Mouse (Mus musculus): ENCODE results near the gene Pbx1. TPM values are rescaled to one million over a fixed set of nuclear protein-coding genes. Genes with fewer than 3 reads are reported as not detected.
A peak's percentile ranks its signal among the peaks of the same experiment; 100 is the strongest.

Gene Pbx1
- polyA plus RNA-seq, 1 experiment = 80.6 TPM

- H3K4me3 ChIP-seq (replicated peaks) = no peak overlapping the region
- H3K36me3 ChIP-seq (replicated peaks; ENCODE audit: low read length) = peaks cover 94% of the 10 kb centered on the region
- no peak for TF ChIP-seq GATA1 (IDR thresholded peaks at IDR 0.05; ENCODE audit: borderline replicate concordance, low read length)
- TF ChIP-seq FLI1 (IDR thresholded peaks at IDR 0.05; ENCODE audit: low read length) = no peak
- H3K9me3 ChIP-seq = no peaks in the 10 kb centered on the region
- no peaks in the 10 kb centered on the region for H3K27me3 ChIP-seq (replicated peaks)
- H3K4me1 ChIP-seq = peaks cover 83% of the 10 kb centered on the region
These were observed 40.2 kb downstream of the Pbx1 start for GRCm38 (mm10) chr1:168391617-168392499.

DNA sequence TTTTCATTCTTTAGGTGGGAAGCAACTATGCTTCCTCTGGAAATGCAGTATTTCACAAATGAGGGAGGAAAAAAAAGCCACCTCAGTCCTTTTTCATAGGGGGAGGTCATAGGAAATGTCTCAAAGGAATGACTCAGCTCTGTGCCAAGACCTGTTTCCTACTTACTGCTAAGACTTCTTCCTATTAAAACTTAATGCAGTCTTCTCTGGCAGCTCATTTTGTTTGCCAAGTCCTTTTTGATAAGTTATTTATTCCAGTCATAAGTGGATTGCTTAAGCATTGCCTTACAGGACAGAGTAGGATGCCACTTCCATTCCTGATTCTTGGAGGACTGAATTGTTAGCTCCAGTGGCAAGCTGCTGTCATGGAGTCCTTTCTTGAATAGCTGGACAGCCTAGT is 41.3 kb downstream of the Pbx1 start:
- no peaks in the 10 kb centered on the region for H3K27me3 ChIP-seq (replicated peaks)
- H3K36me3 ChIP-seq (replicated peaks; ENCODE audit: low read length) = peaks cover 94% of the 10 kb centered on the region
- TF ChIP-seq GATA1 (IDR thresholded peaks at IDR 0.05; ENCODE audit: borderline replicate concordance, low read length) = no peak
- no peak for TF ChIP-seq FLI1 (IDR thresholded peaks at IDR 0.05; ENCODE audit: low read length)
- peaks cover 87% of the 10 kb centered on the region for H3K4me1 ChIP-seq
- H3K9me3 ChIP-seq = no peaks in the 10 kb centered on the region
- H3K4me3 ChIP-seq (replicated peaks) = no peak overlapping the region

GRCm38 (mm10) chr1:168386159-168386558 is 45.9 kb downstream of the Pbx1 start:
- no peaks in the 10 kb centered on the region for H3K9me3 ChIP-seq
- H3K4me3 ChIP-seq (replicated peaks) = no peak overlapping the region
- peaks cover 80% of the 10 kb centered on the region for H3K4me1 ChIP-seq
- no peaks in the 10 kb centered on the region for H3K27me3 ChIP-seq (replicated peaks)
- TF ChIP-seq FLI1 (IDR thresholded peaks at IDR 0.05; ENCODE audit: low read length) = no peak
- no peak for TF ChIP-seq GATA1 (IDR thresholded peaks at IDR 0.05; ENCODE audit: borderline replicate concordance, low read length)
- peaks cover 88% of the 10 kb centered on the region for H3K36me3 ChIP-seq (replicated peaks; ENCODE audit: low read length)

- H3K4me1 ChIP-seq = peaks cover 72% of the 10 kb centered on the region
- H3K36me3 ChIP-seq (replicated peaks; ENCODE audit: low read length) = peaks cover 88% of the 10 kb centered on the region
- no peaks in the 10 kb centered on the region for H3K9me3 ChIP-seq
- H3K27me3 ChIP-seq (replicated peaks) = no peaks in the 10 kb centered on the region
- peak overlapping the region; percentile 75 for H3K4me3 ChIP-seq (replicated peaks)
- TF ChIP-seq GATA1 (IDR thresholded peaks at IDR 0.05; ENCODE audit: borderline replicate concordance, low read length) = no peak
- no peak for TF ChIP-seq FLI1 (IDR thresholded peaks at IDR 0.05; ENCODE audit: low read length)
These were observed 47.5 kb downstream of the Pbx1 start for GRCm38 (mm10) chr1:168384594-168384955.

GRCm38 (mm10) chr1:168383832-168384593 is 48.1 kb downstream of the Pbx1 start:
- Histone ChIP-seq H3K27me3 (replicated peaks) (no peaks in the 10 kb centered on the region), H3K9me3 (no peaks in the 10 kb centered on the region), H3K36me3 (replicated peaks; ENCODE audit: low read length) (peaks cover 88% of the 10 kb centered on the region), H3K4me3 (replicated peaks) (peak overlapping the region; percentile 75), H3K4me1 (peaks cover 66% of the 10 kb centered on the region)
- TF ChIP-seq GATA1 (IDR thresholded peaks at IDR 0.05; ENCODE audit: borderline replicate concordance, low read length) = no peak
- no peak for TF ChIP-seq FLI1 (IDR thresholded peaks at IDR 0.05; ENCODE audit: low read length)

GRCm38 (mm10) chr1:168382823-168383157 is 49.3 kb downstream of the Pbx1 start:
- TF ChIP-seq FLI1 (IDR thresholded peaks at IDR 0.05; ENCODE audit: low read length) (no peak), GATA1 (IDR thresholded peaks at IDR 0.05; ENCODE audit: borderline replicate concordance, low read length) (no peak)
- Histone ChIP-seq H3K4me1 (peaks cover 61% of the 10 kb centered on the region), H3K36me3 (replicated peaks; ENCODE audit: low read length) (peaks cover 88% of the 10 kb centered on the region), H3K9me3 (no peaks in the 10 kb centered on the region), H3K4me3 (replicated peaks) (no peak overlapping the region), H3K27me3 (replicated peaks) (no peaks in the 10 kb centered on the region)

DNA sequence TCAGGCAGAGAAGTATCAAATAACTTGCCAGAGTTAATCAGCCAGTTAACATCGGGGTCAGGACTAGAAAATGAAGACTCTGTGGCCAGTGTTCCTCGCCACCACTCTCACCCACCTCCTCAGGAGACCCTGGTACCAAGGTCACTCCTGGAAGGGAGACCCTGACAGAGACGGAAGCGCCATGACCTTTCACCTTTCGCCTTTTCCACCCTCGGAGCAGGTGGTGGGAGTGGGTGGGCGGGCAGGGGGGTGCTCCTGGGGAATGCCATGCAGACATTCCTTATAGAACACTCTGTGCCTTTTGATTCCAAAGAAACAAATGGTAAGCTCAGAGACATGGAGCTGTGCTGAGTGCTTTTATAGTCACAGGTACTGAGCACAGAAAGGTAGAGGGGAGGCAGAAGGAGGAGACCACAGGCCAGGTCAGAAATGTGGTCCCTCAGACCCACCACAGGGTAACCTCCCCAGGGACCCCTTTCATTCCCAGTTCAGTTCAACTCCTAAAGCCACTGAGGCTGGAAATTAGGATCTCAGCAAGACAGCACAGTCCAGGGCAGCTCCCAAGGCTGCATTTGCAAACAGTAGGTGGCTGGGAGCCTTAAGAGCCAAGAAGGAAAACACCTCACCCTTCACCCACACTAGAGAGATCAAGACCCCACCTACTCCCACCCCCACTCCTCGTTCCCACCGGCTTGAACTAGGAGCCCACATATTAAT is 49.8 kb downstream of the Pbx1 start:
- Histone ChIP-seq H3K36me3 (replicated peaks; ENCODE audit: low read length) (peaks cover 89% of the 10 kb centered on the region), H3K9me3 (no peaks in the 10 kb centered on the region), H3K4me1 (peaks cover 63% of the 10 kb centered on the region), H3K27me3 (replicated peaks) (no peaks in the 10 kb centered on the region), H3K4me3 (replicated peaks) (no peak overlapping the region)
- no peak for TF ChIP-seq GATA1 (IDR thresholded peaks at IDR 0.05; ENCODE audit: borderline replicate concordance, low read length)
- no peak for TF ChIP-seq FLI1 (IDR thresholded peaks at IDR 0.05; ENCODE audit: low read length)

DNA sequence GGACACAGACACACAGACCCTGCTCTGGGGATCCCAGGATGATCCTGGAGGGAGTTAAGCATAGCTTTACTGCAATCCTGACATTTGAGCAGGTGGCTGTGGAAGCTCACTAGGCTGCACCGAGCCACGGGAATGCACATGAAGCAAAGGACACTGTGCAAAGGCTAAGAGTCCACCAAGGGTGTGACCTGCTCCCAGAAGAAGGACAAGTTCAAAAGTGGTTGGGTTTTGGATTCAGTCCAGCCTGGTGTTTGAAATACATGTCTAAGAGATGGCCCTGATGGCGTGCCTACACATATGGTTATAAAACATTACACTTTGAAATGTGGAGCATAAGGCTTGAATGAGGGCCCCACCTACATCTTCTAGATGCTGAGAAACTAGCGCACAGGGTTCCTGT is 50.6 kb downstream of the Pbx1 start:
- Histone ChIP-seq H3K4me3 (replicated peaks) (no peak overlapping the region), H3K4me1 (peaks cover 55% of the 10 kb centered on the region), H3K36me3 (replicated peaks; ENCODE audit: low read length) (peaks cover 91% of the 10 kb centered on the region), H3K9me3 (no peaks in the 10 kb centered on the region), H3K27me3 (replicated peaks) (no peaks in the 10 kb centered on the region)
- TF ChIP-seq FLI1 (IDR thresholded peaks at IDR 0.05; ENCODE audit: low read length) = no peak
- TF ChIP-seq GATA1 (IDR thresholded peaks at IDR 0.05; ENCODE audit: borderline replicate concordance, low read length) = no peak

DNA sequence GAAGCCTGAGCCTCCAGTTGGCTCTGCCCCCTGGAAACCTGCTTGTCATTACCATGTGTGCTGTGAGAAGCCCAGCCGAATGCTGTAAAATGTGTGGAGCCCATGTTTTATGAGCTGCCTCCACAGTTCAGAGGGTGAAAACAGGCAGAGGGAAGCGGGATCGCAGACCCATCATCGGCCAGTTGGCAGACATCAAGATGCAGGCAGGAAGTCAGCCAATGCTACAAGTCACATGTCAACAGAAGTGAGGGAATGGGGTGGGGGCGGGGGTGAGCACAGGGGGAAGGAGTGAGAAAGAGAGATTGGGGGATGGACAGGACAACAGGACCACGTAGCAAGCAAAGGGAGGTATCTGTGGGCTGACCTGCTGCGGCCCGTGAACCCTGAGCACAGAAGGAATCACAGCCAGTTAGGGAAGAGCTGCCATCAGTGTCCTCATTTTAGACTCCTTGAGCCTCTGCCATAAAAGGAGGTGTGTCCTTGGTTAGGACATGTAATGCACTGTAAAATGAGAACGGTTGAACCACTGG is 51.8 kb downstream of the Pbx1 start:
- H3K27me3 ChIP-seq (replicated peaks) = no peaks in the 10 kb centered on the region
- H3K9me3 ChIP-seq = no peaks in the 10 kb centered on the region
- no peak overlapping the region for H3K4me3 ChIP-seq (replicated peaks)
- TF ChIP-seq FLI1 (IDR thresholded peaks at IDR 0.05; ENCODE audit: low read length) (no peak), GATA1 (IDR thresholded peaks at IDR 0.05; ENCODE audit: borderline replicate concordance, low read length) (no peak)
- H3K36me3 ChIP-seq (replicated peaks; ENCODE audit: low read length) = peaks cover 94% of the 10 kb centered on the region
- peaks cover 51% of the 10 kb centered on the region for H3K4me1 ChIP-seq
